11 mouse cellular contexts compared by ENCODE assay signal in genomic region chr5:118081996-118082395, GRCm38 (mm10). TPM values are rescaled to one million over a fixed set of nuclear protein-coding genes. Genes with fewer than 3 reads are reported as not detected.
DNase-seq lines count a peak whose midpoint lies in the region; ATAC-seq and TF ChIP-seq lines count a peak whose summit lies in the region.
"Had no signal": no experiment of that assay in that cellular context is flagged by ENCODE, and none has a peak within 500 bp of the region (broad histone marks: within the 10 kb centered on the region; RNA-seq: fewer than 3 reads in every experiment).

No protein-coding gene starts in this region.

- H3K9ac ChIP-seq in midbrain, embryonic 16.5 days (ENCODE audit: low read depth, low read length) = no peak overlapping the region

- H3K27me3 ChIP-seq in midbrain, embryonic 10.5 days (ENCODE audit: low read depth, poor library complexity, severe bottlenecking) = no peaks in the 10 kb centered on the region
- no peaks in the 10 kb centered on the region for H3K27me3 ChIP-seq in midbrain, embryonic 16.5 days (ENCODE audit: control insufficient read depth, insufficient read depth, low read depth, low read length)
- H3K27me3 ChIP-seq: megakaryocyte, embryonic 14.5 days had no signal

- WGBS in midbrain, embryonic 10.5 days = 72% methylated on average over 6 of the region's 6 CpGs
- WGBS in midbrain, embryonic 16.5 days = 76% methylated on average over 6 of the region's 6 CpGs
- WGBS in bone marrow, adult 2 months = 3% methylated on average over 6 of the region's 6 CpGs

- peak overlapping the region; percentile 68; the same call in 1 of the 2 replicates for H3K27ac ChIP-seq in midbrain, embryonic 10.5 days (replicated peaks)
- no peak overlapping the region for H3K27ac ChIP-seq in midbrain, embryonic 16.5 days (ENCODE audit: low read length)
- 0 out of 2 replicates have a peak overlapping the region, but pooled peaks have one; percentile 21 for H3K27ac ChIP-seq in bone marrow, adult 2 months (ENCODE audit: control insufficient read depth, insufficient read depth, low read depth, low read length, poor library complexity)
- H3K27ac ChIP-seq: heart, adult 2 months had no signal

- H3K9me3 ChIP-seq in midbrain, embryonic 10.5 days (replicated peaks) = no peaks in the 10 kb centered on the region
- no peaks in the 10 kb centered on the region for H3K9me3 ChIP-seq in midbrain, embryonic 16.5 days (replicated peaks; ENCODE audit: control insufficient read depth, low read length, poor library complexity, severe bottlenecking)
- H3K9me3 ChIP-seq: megakaryocyte, embryonic 14.5 days had no signal

- TF ChIP-seq POLR2A in bone marrow, adult 2 months (IDR thresholded peaks at IDR 0.05; ENCODE audit: borderline replicate concordance, control insufficient read depth, low read depth, low read length) = no peak

- DNase-seq in midbrain, embryonic 10.5 days (ENCODE audit: low spot score) = no peak
- peak; percentile 89 for DNase-seq in induced T-regulatory cell, adult 2 months (ENCODE audit: low read depth)
- DNase-seq in thymus, postnatal 10 days (ENCODE audit: low spot score in 2 of 2) = peak; percentile 75 to 76
- no peak for DNase-seq in layer of hippocampus, postnatal 25 days (ENCODE audit: extremely low spot score in 1 of 2, low spot score in 1 of 2)
- DNase-seq in neural tube, embryonic 10.5 days (ENCODE audit: extremely low spot score, low spot score) = no peak
- DNase-seq: heart, adult 2 months; kidney, postnatal 10 days; retina, postnatal 1 day had no signal

- ATAC-seq in midbrain, embryonic 16.5 days = no peak

- H3K4me2 ChIP-seq in midbrain, embryonic 16.5 days (ENCODE audit: low read length) = no peak overlapping the region

- TF ChIP-seq CTCF in bone marrow, adult 2 months (IDR thresholded peaks at IDR 0.05; ENCODE audit: control insufficient read depth, insufficient read depth, low read length) = no peak

- peaks cover 84% of the 10 kb centered on the region for H3K4me1 ChIP-seq in midbrain, embryonic 10.5 days
- H3K4me1 ChIP-seq in midbrain, embryonic 16.5 days (ENCODE audit: control insufficient read depth, insufficient read depth, low read length) = peaks cover 50% of the 10 kb centered on the region
- peaks cover 10% of the 10 kb centered on the region for H3K4me1 ChIP-seq in bone marrow, adult 2 months (ENCODE audit: control insufficient read depth, insufficient read depth, low read length)

- H3K36me3 ChIP-seq in midbrain, embryonic 10.5 days = peaks cover 28% of the 10 kb centered on the region
- peaks cover under 1% of the 10 kb centered on the region; the same call in 1 of the 2 replicates for H3K36me3 ChIP-seq in midbrain, embryonic 16.5 days (ENCODE audit: control insufficient read depth, insufficient read depth, low read length)

- no peak overlapping the region for H3K4me3 ChIP-seq in midbrain, embryonic 10.5 days
- H3K4me3 ChIP-seq in midbrain, embryonic 16.5 days (ENCODE audit: low read depth, low read length) = no peak overlapping the region
- no peak overlapping the region for H3K4me3 ChIP-seq in bone marrow, adult 2 months (replicated peaks; ENCODE audit: control insufficient read depth, low read depth, low read length)
- H3K4me3 ChIP-seq: heart, adult 2 months had no signal

RNA-seq across cellular contexts. Expression of gene Tesc, which starts 54.5 kb away (rescaled TPM):
- polyA plus RNA-seq in midbrain, embryonic 10.5 days (2016; fragmentation: Nextera tagmentation; extraction: Ambion mirVana) = 0.82 and 0.90 TPM in 2 replicates
- 6.8 and 23.7 TPM in 2 replicates for polyA plus RNA-seq in midbrain, embryonic 16.5 days (2015; fragmentation: Nextera tagmentation; extraction: Ambion mirVana)
- 18.3 and 21.8 TPM in 2 replicates for polyA plus RNA-seq in bone marrow, adult 2 months (2011; ENCODE audit: insufficient read depth, insufficient read length, low replicate concordance, missing spikeins)
- total RNA-seq in layer of hippocampus, postnatal 25 days (2021) = 100 to 1,000 TPM in 1 of 2 experiments, 10 to 100 TPM in 1; 80.0 to 100 TPM

Comparison
In these comparisons a context has a peak if more than half of its experiments do, and no peak if none do; other contexts are left out.
1. DNase-seq: peak in induced T-regulatory cell, adult 2 months (single experiment) and thymus, postnatal 10 days (2 of 2); none in midbrain, embryonic 10.5 days (single experiment), layer of hippocampus, postnatal 25 days (0 of 2) and neural tube, embryonic 10.5 days (single experiment).